In genomic region chr1:88424602-88425252, GRCm38 (mm10) we compare ENCODE assay signal across 8 mouse cellular contexts. TPM values are rescaled to one million over a fixed set of nuclear protein-coding genes. Genes with fewer than 3 reads are reported as not detected.
DNase-seq lines count a peak whose midpoint lies in the region; ATAC-seq and TF ChIP-seq lines count a peak whose summit lies in the region.

No protein-coding gene starts in this region.

- no peak overlapping the region for H3K9ac ChIP-seq in kidney, embryonic 16.5 days (replicated peaks; ENCODE audit: low read length)
- no peak overlapping the region for H3K9ac ChIP-seq in intestine, postnatal 0 days (ENCODE audit: low read depth, low read length)

- no peak for TF ChIP-seq POLR2A in cortical plate, adult 2 months (IDR thresholded peaks at IDR 0.05; ENCODE audit: extremely low read depth, insufficient read depth, low read length)

- H3K27me3 ChIP-seq in kidney, embryonic 16.5 days (ENCODE audit: insufficient read depth, low read length) = no peaks in the 10 kb centered on the region
- no peaks in the 10 kb centered on the region for H3K27me3 ChIP-seq in intestine, postnatal 0 days (replicated peaks; ENCODE audit: control insufficient read depth, insufficient read depth, low read length)
- H3K27me3 ChIP-seq in limb, embryonic 10.5 days (ENCODE audit: low read depth, poor library complexity, severe bottlenecking) = no peaks in the 10 kb centered on the region

- H3K9me3 ChIP-seq in kidney, embryonic 16.5 days (ENCODE audit: low read length) = no peaks in the 10 kb centered on the region
- H3K9me3 ChIP-seq in intestine, postnatal 0 days (ENCODE audit: control insufficient read depth) = no peaks in the 10 kb centered on the region
- no peaks in the 10 kb centered on the region for H3K9me3 ChIP-seq in limb, embryonic 10.5 days (replicated peaks)

- no peak overlapping the region for H3K4me2 ChIP-seq in kidney, embryonic 16.5 days (replicated peaks; ENCODE audit: low read depth, low read length)
- no peak overlapping the region for H3K4me2 ChIP-seq in intestine, postnatal 0 days (replicated peaks; ENCODE audit: low read depth)

- no peaks in the 10 kb centered on the region for H3K4me1 ChIP-seq in kidney, embryonic 16.5 days (ENCODE audit: insufficient read depth, low read length)
- no peaks in the 10 kb centered on the region for H3K4me1 ChIP-seq in cortical plate, adult 2 months (ENCODE audit: control insufficient read depth, insufficient read depth, low read length)
- H3K4me1 ChIP-seq in intestine, postnatal 0 days (replicated peaks; ENCODE audit: control insufficient read depth, insufficient read depth, low read length) = no peaks in the 10 kb centered on the region
- H3K4me1 ChIP-seq in limb, embryonic 10.5 days = peaks cover 5% of the 10 kb centered on the region; the same call in 1 of the 2 replicates

- 19% methylated on average over 8 of the region's 8 CpGs for WGBS in kidney, embryonic 16.5 days
- 20% methylated on average over 8 of the region's 8 CpGs for WGBS in intestine, postnatal 0 days
- 28% methylated on average over 8 of the region's 8 CpGs for WGBS in limb, embryonic 10.5 days

- peak; percentile 76 for DNase-seq in kidney, adult 18-20 months
- DNase-seq in gastrocnemius, postnatal 10 days = peak; percentile 80
- DNase-seq in limb, embryonic 10.5 days (ENCODE audit: low spot score) = peak; percentile 91
- DNase-seq in spleen, postnatal 14 days (ENCODE audit: low spot score in 2 of 2) = peak; percentile 37 to 62

- no peak overlapping the region for H3K27ac ChIP-seq in kidney, embryonic 16.5 days (ENCODE audit: low read length)
- H3K27ac ChIP-seq in cortical plate, adult 2 months (ENCODE audit: insufficient read depth, low read length) = no peak overlapping the region
- H3K27ac ChIP-seq in intestine, postnatal 0 days (ENCODE audit: low read depth, low read length) = no peak overlapping the region
- H3K27ac ChIP-seq in limb, embryonic 10.5 days = peak overlapping the region; percentile 61

- H3K36me3 ChIP-seq in kidney, embryonic 16.5 days (ENCODE audit: insufficient read depth, low read length) = no peaks in the 10 kb centered on the region
- H3K36me3 ChIP-seq in intestine, postnatal 0 days (ENCODE audit: control insufficient read depth, insufficient read depth) = no peaks in the 10 kb centered on the region
- no peaks in the 10 kb centered on the region for H3K36me3 ChIP-seq in limb, embryonic 10.5 days

- peak; percentile 99 for TF ChIP-seq CTCF in cortical plate, adult 2 months (IDR thresholded peaks at IDR 0.05; ENCODE audit: extremely low read depth, insufficient read depth, low read length)
- TF ChIP-seq CTCF in intestine, postnatal 0 days (IDR thresholded peaks at IDR 0.05; ENCODE audit: low read depth) = peak; percentile 99

- no peak overlapping the region for H3K4me3 ChIP-seq in kidney, embryonic 16.5 days (ENCODE audit: low read length)
- H3K4me3 ChIP-seq in cortical plate, adult 2 months (ENCODE audit: insufficient read depth, low read length) = no peak overlapping the region
- H3K4me3 ChIP-seq in intestine, postnatal 0 days (ENCODE audit: low read depth, low read length) = no peak overlapping the region
- H3K4me3 ChIP-seq in limb, embryonic 10.5 days = no peak overlapping the region

- ATAC-seq in kidney, embryonic 16.5 days (ENCODE audit: low FRiP score, low TSS enrichment) = no peak
- peak; percentile 57 for ATAC-seq in intestine, postnatal 0 days
- ATAC-seq in monocyte, adult 5-6 weeks (replicated peaks; ENCODE audit: insufficient number of reproducible peaks, low FRiP score, low TSS enrichment, poor library complexity, severe bottlenecking) = peak; percentile 86

RNA-seq across cellular contexts. Expression of gene Spp2, which starts 18.0 kb away (rescaled TPM):
- 111 and 141 TPM in 2 replicates for polyA plus RNA-seq in kidney, embryonic 16.5 days (2015; fragmentation: Nextera tagmentation; extraction: Ambion mirVana)
- 0.26 and 0.56 TPM in 2 replicates for polyA plus RNA-seq in cortical plate, adult 2 months (2012; rRNA removed)
- total RNA-seq in gastrocnemius, postnatal 10 days (2021) = under 1 TPM in 1 of 2 experiments, not detected in 1; 0.52 TPM
- polyA plus RNA-seq in intestine, postnatal 0 days (2015; fragmentation: Nextera tagmentation; extraction: Ambion mirVana) = 121 and 131 TPM in 2 replicates
- not detected in 2 replicates for polyA plus RNA-seq in limb, embryonic 10.5 days (2016; fragmentation: Nextera tagmentation; extraction: Ambion mirVana)
- total RNA-seq in monocyte, adult 5-6 weeks (2017) = not detected in 3 replicates

Comparison
In these comparisons a context has a peak if more than half of its experiments do, and no peak if none do; other contexts are left out.
1. RNA of gene Spp2, which starts 18.0 kb away (polyA plus RNA-seq): 111 to 141 TPM in kidney, embryonic 16.5 days and 121 to 131 TPM in intestine, postnatal 0 days; 0.26 to 0.56 TPM in cortical plate, adult 2 months and not detected in limb, embryonic 10.5 days; every median in the first group is over 10 times any median in the second.
2. Peak in every context shown above with its lines, with median percentiles within 50 percentile points of each other: DNase-seq.